Mouse (Mus musculus) midbrain, embryonic 15.5 days (tissue): ENCODE measurements at regions not wholly inside any gene's neighbourhood (a gene's known extent, or its start where the extent isn't known, plus 50 kb on each side); places are given as distances from the start of the nearest gene placed in this dataset.
A peak's percentile ranks its signal among the peaks of the same experiment; 100 is the strongest.

Experiments used
- ATAC-seq: fragments of 200-750 bp; cut with Nextera tagmentation; replicated peaks from 2 replicates; pipeline ENCODE4 v1.8.0; 2017; ENCODE audit warnings: moderate TSS enrichment
- H3K27ac ChIP-seq: fragments of 300-500 bp; sonication (generic); 2 replicates; pipeline ENCODE4 v1.5.1; 2015; ENCODE audit warnings: mild to moderate bottlenecking, inconsistent platforms
- H3K27me3 ChIP-seq: fragments of 300-500 bp; sonication (generic); replicated peaks from 2 replicates; pipeline ENCODE4 v1.6.1; 2015; ENCODE audit warnings: inconsistent platforms
- H3K36me3 ChIP-seq: fragments of 300-500 bp; sonication (generic); replicated peaks from 2 replicates; pipeline ENCODE4 v1.6.1; 2015; ENCODE audit warnings: inconsistent platforms
- H3K4me1 ChIP-seq: fragments of 300-500 bp; sonication (generic); 2 replicates; pipeline ENCODE4 v1.6.1; 2015; ENCODE audit warnings: inconsistent platforms
- H3K4me2 ChIP-seq: fragments of 300-500 bp; sonication (generic); 2 replicates; pipeline ENCODE4 v1.6.1; 2015; ENCODE audit warnings: inconsistent platforms, mild to moderate bottlenecking, moderate library complexity
- H3K4me3 ChIP-seq: fragments of 300-500 bp; sonication (generic); 2 replicates; pipeline ENCODE4 v1.5.1; 2015; ENCODE audit warnings: mild to moderate bottlenecking, inconsistent platforms
- H3K9ac ChIP-seq: fragments of 300-500 bp; sonication (generic); 2 replicates; pipeline ENCODE4 v1.6.1; 2015; ENCODE audit warnings: mild to moderate bottlenecking, inconsistent platforms
- H3K9me3 ChIP-seq: fragments of 300-500 bp; sonication (generic); 2 replicates; pipeline ENCODE4 v1.6.1; 2016; ENCODE audit warnings: inconsistent platforms
- WGBS: fragments of 180-500 bp; shearing (Covaris S2); methylation state at CpG from one replicate; pipeline ENCODE4 v1.1.7; 2015; ENCODE audit warnings: mixed read lengths; 5-methylcytosine and 5-hydroxymethylcytosine counted together

GRCm38 (mm10) chr7:34545906-34546305 is 110.6 kb downstream of the Kctd15 start:
- no peaks in the 10 kb centered on the region for H3K36me3 ChIP-seq
- no peak overlapping the region for H3K9ac ChIP-seq
- no peak overlapping the region for H3K4me3 ChIP-seq
- 84% methylated on average over 11 of the region's 11 CpGs for WGBS
- no peak for ATAC-seq
- H3K4me1 ChIP-seq, result no peaks in the 10 kb centered on the region
- H3K27ac ChIP-seq, result no peak overlapping the region
- no peaks in the 10 kb centered on the region for H3K9me3 ChIP-seq
- no peaks in the 10 kb centered on the region for H3K27me3 ChIP-seq
- no peak overlapping the region for H3K4me2 ChIP-seq

DNA sequence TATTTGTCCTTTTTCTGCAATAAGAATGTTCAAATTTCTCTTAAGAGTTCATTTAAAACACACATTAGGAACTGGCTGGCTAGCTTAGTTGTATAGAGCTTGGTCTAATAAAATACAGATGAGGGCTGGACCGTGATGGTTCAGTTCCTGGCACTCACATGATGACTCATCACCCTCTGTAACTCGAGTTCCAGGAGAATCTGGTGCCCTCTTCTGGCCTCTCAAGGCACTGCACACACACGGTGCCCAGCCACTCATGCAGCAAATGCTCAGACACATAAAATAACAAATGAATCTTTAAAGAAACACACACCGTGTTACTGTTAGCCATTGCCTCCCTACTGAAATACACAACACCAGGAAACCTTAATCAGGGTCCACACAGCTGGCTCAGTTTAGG is 114.6 kb downstream of the Kctd15 start:
- H3K4me1 ChIP-seq, result no peaks in the 10 kb centered on the region
- ATAC-seq, result no peak
- no peak overlapping the region for H3K27ac ChIP-seq
- no peak overlapping the region for H3K4me3 ChIP-seq
- H3K4me2 ChIP-seq, result no peak overlapping the region
- WGBS, result 87% methylated on average over 4 of the region's 4 CpGs
- no peaks in the 10 kb centered on the region for H3K9me3 ChIP-seq
- H3K27me3 ChIP-seq, result no peaks in the 10 kb centered on the region
- no peak overlapping the region for H3K9ac ChIP-seq
- H3K36me3 ChIP-seq, result no peaks in the 10 kb centered on the region

GRCm38 (mm10) chr7:34541000-34541399 is 115.5 kb downstream of the Kctd15 start:
- H3K4me2 ChIP-seq, result no peak overlapping the region
- H3K9me3 ChIP-seq, result no peaks in the 10 kb centered on the region
- no peaks in the 10 kb centered on the region for H3K36me3 ChIP-seq
- no peak overlapping the region for H3K9ac ChIP-seq
- no peak for ATAC-seq
- no peaks in the 10 kb centered on the region for H3K4me1 ChIP-seq
- 79% methylated on average over 4 of the region's 4 CpGs for WGBS
- no peak overlapping the region for H3K4me3 ChIP-seq
- no peak overlapping the region for H3K27ac ChIP-seq
- H3K27me3 ChIP-seq, result no peaks in the 10 kb centered on the region

DNA sequence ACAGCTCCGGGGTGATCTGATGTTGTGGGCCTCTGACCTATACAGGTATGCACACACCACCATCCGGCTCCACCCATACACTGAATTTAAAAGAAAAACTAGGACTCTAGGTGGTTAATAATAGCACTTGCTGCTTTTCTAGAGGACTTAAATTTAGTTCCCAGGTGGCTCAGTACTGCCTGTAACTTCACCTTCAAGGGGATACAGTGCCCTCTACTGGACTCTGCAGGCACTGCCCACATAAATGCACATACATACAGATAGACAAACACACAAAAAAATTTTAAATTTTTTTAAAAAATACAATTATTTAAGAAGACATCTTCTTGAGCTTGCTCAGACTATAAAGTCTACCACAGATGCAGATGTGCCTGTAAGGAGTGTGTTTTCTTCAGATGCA is 116.7 kb downstream of the Kctd15 start:
- no peak for ATAC-seq
- Histone ChIP-seq H3K9ac (no peak overlapping the region), H3K4me1 (no peaks in the 10 kb centered on the region), H3K27me3 (no peaks in the 10 kb centered on the region), H3K9me3 (no peaks in the 10 kb centered on the region), H3K4me3 (no peak overlapping the region), H3K27ac (no peak overlapping the region), H3K4me2 (no peak overlapping the region), H3K36me3 (no peaks in the 10 kb centered on the region)
- WGBS, result 97% methylated on average over 2 of the region's 2 CpGs

- 0 out of 2 replicates have a peak, but pooled peaks have one; percentile 37 for ATAC-seq
- Histone ChIP-seq H3K27ac (0 out of 2 replicates have a peak overlapping the region, but pooled peaks have one; percentile 44), H3K27me3 (no peaks in the 10 kb centered on the region), H3K36me3 (no peaks in the 10 kb centered on the region), H3K9ac (no peak overlapping the region), H3K4me2 (no peak overlapping the region), H3K4me3 (no peak overlapping the region), H3K4me1 (no peaks in the 10 kb centered on the region), H3K9me3 (no peaks in the 10 kb centered on the region)
- WGBS, result 70% methylated on average over 20 of the region's 20 CpGs
Observed at GRCm38 (mm10) chr7:34538310-34539055, 118.0 kb downstream of the Kctd15 start.

DNA sequence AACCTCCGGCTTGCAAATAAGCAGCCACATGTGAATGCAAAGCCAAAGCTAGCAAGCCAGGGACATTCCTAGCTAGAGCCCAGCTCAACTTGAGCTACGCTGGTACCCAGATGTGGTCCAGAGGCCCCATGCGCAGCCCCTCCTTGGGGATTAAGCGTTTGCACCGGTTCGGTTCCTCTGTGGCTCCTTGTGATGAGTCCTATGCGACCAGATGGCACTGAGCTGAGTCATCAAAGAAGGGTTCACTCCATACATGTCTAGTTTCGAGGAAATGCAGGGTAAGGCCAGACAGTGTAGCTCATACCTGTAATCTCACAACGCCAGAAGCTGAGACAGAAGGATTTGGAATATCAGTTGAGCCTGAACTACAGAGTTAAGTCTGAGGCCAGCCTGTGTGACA is 119.4 kb downstream of the Kctd15 start:
- no peaks in the 10 kb centered on the region for H3K9me3 ChIP-seq
- H3K9ac ChIP-seq, result no peak overlapping the region
- WGBS, result 78% methylated on average over 9 of the region's 9 CpGs
- H3K27me3 ChIP-seq, result no peaks in the 10 kb centered on the region
- H3K36me3 ChIP-seq, result no peaks in the 10 kb centered on the region
- H3K4me3 ChIP-seq, result no peak overlapping the region
- ATAC-seq, result no peak
- no peak overlapping the region for H3K4me2 ChIP-seq
- no peaks in the 10 kb centered on the region for H3K4me1 ChIP-seq
- H3K27ac ChIP-seq, result no peak overlapping the region

- H3K9ac ChIP-seq, result no peak overlapping the region
- H3K27me3 ChIP-seq, result no peaks in the 10 kb centered on the region
- H3K4me3 ChIP-seq, result no peak overlapping the region
- H3K4me1 ChIP-seq, result no peaks in the 10 kb centered on the region
- H3K9me3 ChIP-seq, result no peaks in the 10 kb centered on the region
- no peak overlapping the region for H3K27ac ChIP-seq
- no peak for ATAC-seq
- no peak overlapping the region for H3K4me2 ChIP-seq
- WGBS, result 73% methylated on average over 5 of the region's 5 CpGs
- no peaks in the 10 kb centered on the region for H3K36me3 ChIP-seq
Observed at GRCm38 (mm10) chr7:34534241-34534640, 122.3 kb downstream of the Kctd15 start.

GRCm38 (mm10) chr7:34531639-34532038 is 124.9 kb downstream of the Kctd15 start:
- Histone ChIP-seq H3K9ac (no peak overlapping the region), H3K27ac (no peak overlapping the region), H3K9me3 (no peaks in the 10 kb centered on the region), H3K4me3 (no peak overlapping the region), H3K27me3 (no peaks in the 10 kb centered on the region), H3K36me3 (no peaks in the 10 kb centered on the region), H3K4me2 (no peak overlapping the region), H3K4me1 (no peaks in the 10 kb centered on the region)
- 82% methylated on average over 3 of the region's 3 CpGs for WGBS
- ATAC-seq, result no peak

- Histone ChIP-seq H3K9me3 (no peaks in the 10 kb centered on the region), H3K4me1 (no peaks in the 10 kb centered on the region), H3K9ac (no peak overlapping the region), H3K27ac (no peak overlapping the region), H3K4me2 (no peak overlapping the region), H3K4me3 (no peak overlapping the region), H3K27me3 (no peaks in the 10 kb centered on the region), H3K36me3 (no peaks in the 10 kb centered on the region)
- no peak for ATAC-seq
- 82% methylated on average over 2 of the region's 2 CpGs for WGBS
Observed at GRCm38 (mm10) chr7:34507858-34508257, 114.7 kb upstream of the Lsm14a start.

DNA sequence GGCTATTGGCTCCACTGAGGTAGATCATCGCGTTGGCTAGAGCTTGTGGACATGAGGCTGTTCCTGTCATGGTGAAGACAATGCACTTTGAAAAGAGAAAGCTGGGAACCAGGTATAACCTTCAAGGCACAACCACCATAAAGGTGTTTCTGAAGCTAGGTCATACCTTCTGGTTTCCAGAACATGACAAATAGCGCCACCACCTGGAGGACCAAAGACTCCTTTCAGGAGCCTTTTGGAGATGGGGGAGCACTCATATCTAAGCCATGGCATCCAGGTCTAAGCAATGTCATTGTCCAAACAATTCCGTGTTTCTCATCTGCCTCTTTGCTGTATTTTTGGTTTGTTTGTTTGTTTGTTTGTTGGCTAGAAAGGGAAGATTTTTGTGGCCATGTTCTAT is 113.7 kb upstream of the Lsm14a start:
- Histone ChIP-seq H3K36me3 (no peaks in the 10 kb centered on the region), H3K4me1 (no peaks in the 10 kb centered on the region), H3K9ac (no peak overlapping the region), H3K27ac (no peak overlapping the region), H3K4me3 (no peak overlapping the region), H3K9me3 (no peaks in the 10 kb centered on the region), H3K4me2 (no peak overlapping the region), H3K27me3 (no peaks in the 10 kb centered on the region)
- ATAC-seq, result no peak
- 69% methylated on average over 4 of the region's 4 CpGs for WGBS

DNA sequence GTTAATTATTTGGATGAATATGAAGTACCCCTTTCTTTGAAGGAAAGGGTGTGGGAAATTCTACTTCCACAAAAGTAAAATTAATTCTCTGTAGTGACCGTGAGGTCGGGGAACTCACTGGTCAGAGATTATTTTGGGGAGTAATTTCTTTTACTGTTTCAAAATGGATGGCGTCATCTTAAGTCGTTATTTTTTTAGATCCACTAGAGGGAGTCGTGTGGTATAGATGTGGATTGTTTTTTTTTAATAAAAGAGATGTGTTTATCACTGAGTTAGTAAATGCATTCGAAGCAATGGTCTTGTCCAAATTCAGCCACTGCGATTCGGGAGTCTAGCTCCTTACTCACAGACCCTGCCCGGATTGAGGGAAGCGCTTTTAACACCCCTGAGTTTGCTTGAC is 100.8 kb upstream of the Lsm14a start:
- H3K9ac ChIP-seq, result no peak overlapping the region
- no peaks in the 10 kb centered on the region for H3K27me3 ChIP-seq
- no peak overlapping the region for H3K4me2 ChIP-seq
- H3K4me1 ChIP-seq, result no peaks in the 10 kb centered on the region
- 61% methylated on average over 10 of the region's 10 CpGs for WGBS
- ATAC-seq, result no peak
- H3K9me3 ChIP-seq, result no peaks in the 10 kb centered on the region
- no peak overlapping the region for H3K27ac ChIP-seq
- H3K4me3 ChIP-seq, result no peak overlapping the region
- H3K36me3 ChIP-seq, result no peaks in the 10 kb centered on the region

DNA sequence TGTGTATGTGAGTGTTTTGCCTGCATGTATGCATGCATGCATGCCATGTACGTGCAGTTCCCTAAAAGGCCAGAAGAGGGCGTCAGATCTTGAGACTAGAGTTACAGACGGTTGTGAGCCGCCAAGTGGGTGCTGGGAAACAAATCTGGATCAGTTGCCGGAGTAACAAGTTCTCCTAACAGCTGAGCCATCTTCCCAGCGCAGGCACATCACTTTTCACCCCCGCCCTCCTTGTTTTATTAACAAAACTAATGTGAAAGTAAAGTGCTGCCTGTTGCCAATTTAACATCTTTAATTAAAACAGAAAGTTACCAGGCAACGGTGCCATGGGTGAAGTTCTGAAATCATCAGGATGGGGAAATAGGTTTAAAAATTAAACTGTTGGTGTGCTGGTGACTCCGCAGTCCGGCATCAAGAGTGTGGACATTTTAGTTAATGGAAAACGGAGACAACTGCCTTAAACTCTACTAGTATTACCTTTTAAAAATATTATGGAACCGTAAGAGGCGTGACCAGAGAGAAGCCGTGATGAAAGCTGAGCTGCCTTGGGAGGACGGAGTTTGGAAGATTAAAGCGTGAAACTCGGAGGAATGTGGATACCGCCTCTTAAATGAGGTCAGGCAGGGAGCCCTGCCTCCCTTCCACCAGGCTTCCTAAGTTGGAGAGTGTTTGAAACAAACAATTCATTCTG is 91.9 kb upstream of the Lsm14a start:
- 80% methylated on average over 18 of the region's 18 CpGs for WGBS

GRCm38 (mm10) chr7:34483368-34483767 is 90.3 kb upstream of the Lsm14a start:
- H3K9ac ChIP-seq, result no peak overlapping the region
- H3K27me3 ChIP-seq, result no peaks in the 10 kb centered on the region
- no peak overlapping the region for H3K27ac ChIP-seq
- H3K9me3 ChIP-seq, result no peaks in the 10 kb centered on the region
- no peak for ATAC-seq
- no peaks in the 10 kb centered on the region for H3K4me1 ChIP-seq
- H3K36me3 ChIP-seq, result no peaks in the 10 kb centered on the region
- H3K4me3 ChIP-seq, result no peak overlapping the region
- no peak overlapping the region for H3K4me2 ChIP-seq
- 74% methylated on average over 8 of the region's 9 CpGs for WGBS

More for the DNA sequence above, 91.9 kb upstream of the Lsm14a start:
- Histone ChIP-seq H3K4me2 (no peak overlapping the region), H3K4me1 (no peaks in the 10 kb centered on the region), H3K27ac (no peak overlapping the region), H3K9me3 (no peaks in the 10 kb centered on the region), H3K9ac (no peak overlapping the region), H3K4me3 (no peak overlapping the region), H3K36me3 (no peaks in the 10 kb centered on the region), H3K27me3 (no peaks in the 10 kb centered on the region)
- ATAC-seq, result no peak
